Mouse (Mus musculus) embryonic facial prominence, embryonic 11.5 days (tissue): ENCODE data around the gene Rsad2. TPM values are rescaled to one million over a fixed set of nuclear protein-coding genes. Genes with fewer than 3 reads are reported as not detected.

Experiments used
- ATAC-seq: fragments of 200-750 bp; cut with Nextera tagmentation; replicated peaks from 2 replicates; pipeline ENCODE4 v1.8.0; 2017; ENCODE audit warnings: low read depth; ENCODE audit not compliant: insufficient number of reproducible peaks, low FRiP score, low TSS enrichment
- DNase-seq: peaks from one replicate; pipeline ENCODE4 v3.0.0-alpha.2; 2015; ENCODE audit warnings: low spot score
- H3K27ac ChIP-seq: fragments of 300-500 bp; sonication (generic); replicated peaks from 2 replicates; pipeline ENCODE4 v1.5.1; 2014; ENCODE audit warnings: mild to moderate bottlenecking, low read depth, low read length, control low read depth
- H3K27me3 ChIP-seq: fragments of 300-500 bp; sonication (generic); 2 replicates; pipeline ENCODE4 v1.6.1; 2014; ENCODE audit warnings: mild to moderate bottlenecking, low read length, moderate library complexity, mixed read lengths; ENCODE audit not compliant: control insufficient read depth, insufficient read depth
- H3K36me3 ChIP-seq: fragments of 300-500 bp; sonication (generic); replicated peaks from 2 replicates; pipeline ENCODE4 v1.6.1; 2014; ENCODE audit warnings: low read depth, mild to moderate bottlenecking, low read length, moderate library complexity, mixed read lengths; ENCODE audit not compliant: control insufficient read depth, insufficient read depth
- H3K4me1 ChIP-seq: fragments of 300-500 bp; sonication (generic); 2 replicates; pipeline ENCODE4 v1.6.1; 2014; ENCODE audit warnings: low read length, mixed read lengths; ENCODE audit not compliant: control insufficient read depth, insufficient read depth
- H3K4me2 ChIP-seq: fragments of 300-500 bp; sonication (generic); 2 replicates; pipeline ENCODE4 v1.6.1; 2014; ENCODE audit warnings: low read depth, mild to moderate bottlenecking, control low read depth, low read length, moderate library complexity
- H3K4me3 ChIP-seq: fragments of 300-500 bp; sonication (generic); 2 replicates; pipeline ENCODE4 v1.5.1; 2014; ENCODE audit warnings: low read depth, low read length, control low read depth
- H3K9ac ChIP-seq: fragments of 300-500 bp; sonication (generic); replicated peaks from 2 replicates; pipeline ENCODE4 v1.6.1; 2014; ENCODE audit warnings: mild to moderate bottlenecking, control low read depth, low read length
- H3K9me3 ChIP-seq: fragments of 300-500 bp; sonication (generic); replicated peaks from 2 replicates; pipeline ENCODE4 v1.6.1; 2016; ENCODE audit warnings: mild to moderate bottlenecking, low read length, inconsistent platforms, mixed read lengths; ENCODE audit not compliant: control insufficient read depth
- WGBS: fragments of 180-500 bp; shearing (Covaris S2); extraction: QIAGEN DNeasy Blood & Tissue Kit; methylation state at CpG from one replicate; pipeline ENCODE4 v1.1.7; 2014; 5-methylcytosine and 5-hydroxymethylcytosine counted together
- polyA plus RNA-seq: library from polyadenylated mRNA; unstranded; fragments of >200 nt; fragmentation: Nextera tagmentation; extraction: Ambion mirVana; gene quantifications from 2 replicates; pipeline ENCODE4 v1.2.1, GENCODE M21; 2014

The Rsad2 gene
- polyA plus RNA-seq, 1 experiment from 2014 or later: 1.0 TPM

- Histone ChIP-seq H3K36me3 (no peaks in the 10 kb centered on the region; the same call in none of the 2 replicates), H3K4me3 (no peak overlapping the region)
- no peak for DNase-seq
Measured at GRCm38 (mm10) chr12:26403372-26404125, 52.7 kb downstream of the Rsad2 start.

GRCm38 (mm10) chr12:26401696-26402470 is 54.4 kb downstream of the Rsad2 start:
- H3K9me3 ChIP-seq: no peaks in the 10 kb centered on the region
- H3K4me2 ChIP-seq: no peak overlapping the region
- ATAC-seq: no peak
- H3K4me3 ChIP-seq: no peak overlapping the region
- H3K36me3 ChIP-seq: no peaks in the 10 kb centered on the region; the same call in 1 of the 2 replicates
- H3K27ac ChIP-seq: no peak overlapping the region
- H3K4me1 ChIP-seq: no peaks in the 10 kb centered on the region; the same call in 1 of the 2 replicates
- WGBS: 76% methylated on average over 10 of the region's 10 CpGs
- no peaks in the 10 kb centered on the region for H3K27me3 ChIP-seq
- no peak overlapping the region for H3K9ac ChIP-seq
- DNase-seq: no peak

More at GRCm38 (mm10) chr12:26403372-26404125, 52.7 kb downstream of the Rsad2 start:
- no peaks in the 10 kb centered on the region; the same call in 1 of the 2 replicates for H3K4me1 ChIP-seq
- no peak overlapping the region for H3K27ac ChIP-seq
- 80% methylated on average over 16 of the region's 16 CpGs for whole genome bisulfite sequencing
- H3K27me3 ChIP-seq: no peaks in the 10 kb centered on the region
- H3K9ac ChIP-seq: no peak overlapping the region
- no peak overlapping the region for H3K4me2 ChIP-seq
- H3K9me3 ChIP-seq: no peaks in the 10 kb centered on the region
- ATAC-seq: no peak

- DNase-seq (no peak), ATAC-seq (no peak)
- Histone ChIP-seq H3K36me3 (no peaks in the 10 kb centered on the region; the same call in 1 of the 2 replicates), H3K4me2 (no peak overlapping the region), H3K9ac (no peak overlapping the region), H3K27me3 (no peaks in the 10 kb centered on the region), H3K4me3 (no peak overlapping the region), H3K4me1 (no peaks in the 10 kb centered on the region; the same call in 1 of the 2 replicates), H3K27ac (no peak overlapping the region), H3K9me3 (no peaks in the 10 kb centered on the region)
- WGBS: 81% methylated on average over 1 of the region's 1 CpGs
Measured at GRCm38 (mm10) chr12:26401254-26401653, 55.0 kb downstream of the Rsad2 start.

- H3K36me3 ChIP-seq: no peaks in the 10 kb centered on the region; the same call in 1 of the 2 replicates
- ATAC-seq: no peak
Measured at GRCm38 (mm10) chr12:26400762-26401161, 55.5 kb downstream of the Rsad2 start.

GRCm38 (mm10) chr12:26399391-26399790 is 56.9 kb downstream of the Rsad2 start:
- Histone ChIP-seq H3K27me3 (no peaks in the 10 kb centered on the region), H3K4me3 (no peak overlapping the region), H3K9ac (no peak overlapping the region), H3K9me3 (no peaks in the 10 kb centered on the region), H3K4me1 (no peaks in the 10 kb centered on the region; the same call in 1 of the 2 replicates), H3K36me3 (no peaks in the 10 kb centered on the region), H3K27ac (no peak overlapping the region), H3K4me2 (no peak overlapping the region)
- ATAC-seq (no peak), DNase-seq (no peak)
- WGBS: 85% methylated on average over 6 of the region's 6 CpGs

More at GRCm38 (mm10) chr12:26400762-26401161, 55.5 kb downstream of the Rsad2 start:
- H3K27ac ChIP-seq: no peak overlapping the region
- H3K4me2 ChIP-seq: no peak overlapping the region
- no peak overlapping the region for H3K9ac ChIP-seq
- no peaks in the 10 kb centered on the region for H3K9me3 ChIP-seq
- H3K4me3 ChIP-seq: no peak overlapping the region
- 100% methylated on average over 1 of the region's 1 CpGs for WGBS
- no peak for DNase-seq
- H3K27me3 ChIP-seq: no peaks in the 10 kb centered on the region
- H3K4me1 ChIP-seq: no peaks in the 10 kb centered on the region; the same call in 1 of the 2 replicates

- no peaks in the 10 kb centered on the region for H3K27me3 ChIP-seq
- H3K9ac ChIP-seq: no peak overlapping the region
- no peak overlapping the region for H3K4me2 ChIP-seq
- no peaks in the 10 kb centered on the region for H3K9me3 ChIP-seq
- no peak for ATAC-seq
- no peak overlapping the region for H3K27ac ChIP-seq
- no peaks in the 10 kb centered on the region for H3K36me3 ChIP-seq
- WGBS: 45% methylated on average over 2 of the region's 2 CpGs
- DNase-seq: no peak
- no peaks in the 10 kb centered on the region; the same call in 1 of the 2 replicates for H3K4me1 ChIP-seq
- no peak overlapping the region for H3K4me3 ChIP-seq
Measured at GRCm38 (mm10) chr12:26398597-26398996, 57.7 kb downstream of the Rsad2 start.

- no peak overlapping the region for H3K4me2 ChIP-seq
- no peak overlapping the region; the same call in 1 of the 2 replicates for H3K27ac ChIP-seq
- H3K9ac ChIP-seq: no peak overlapping the region
- H3K4me1 ChIP-seq: no peaks in the 10 kb centered on the region; the same call in 1 of the 2 replicates
- H3K27me3 ChIP-seq: no peaks in the 10 kb centered on the region
- H3K9me3 ChIP-seq: no peaks in the 10 kb centered on the region
- no peak overlapping the region for H3K4me3 ChIP-seq
- DNase-seq (no peak), ATAC-seq (0 out of 2 replicates have a peak, but pooled peaks have one; percentile 44)
- WGBS: 42% methylated on average over 13 of the region's 13 CpGs
- H3K36me3 ChIP-seq: no peaks in the 10 kb centered on the region
Measured at GRCm38 (mm10) chr12:26394485-26395470, 61.5 kb downstream of the Rsad2 start.
